Mouse (Mus musculus) E14TG2a.4 (cell line): Measurements from ENCODE around the gene Cxcl9.
A peak's percentile ranks its signal among the peaks of the same experiment; 100 is the strongest.

Experiments
- H3K27me3 ChIP-seq: 2 replicates; pipeline ENCODE4 v1.6.1; 2014; ENCODE audit warnings: low read length, control low read depth; ENCODE audit not compliant: insufficient read depth
- H3K36me3 ChIP-seq: 2 replicates; pipeline ENCODE4 v1.6.1; 2014; ENCODE audit warnings: low read length, control low read depth; ENCODE audit not compliant: insufficient read depth
- H3K4me1 ChIP-seq: replicated peaks from 2 replicates; pipeline ENCODE4 v1.6.1; 2014; ENCODE audit warnings: low read depth, low read length, control low read depth
- H3K4me3 ChIP-seq: replicated peaks from 2 replicates; pipeline ENCODE4 v1.5.1; 2014; ENCODE audit warnings: mild to moderate bottlenecking, low read length
- H3K9me3 ChIP-seq: 2 replicates; pipeline ENCODE4 v1.6.1; 2014; ENCODE audit warnings: low read length, control low read depth
- CTCF ChIP-seq: conservative IDR thresholded peaks from 2 replicates; pipeline ENCODE4 v1.5.1; 2014; ENCODE audit warnings: low read length
- NANOG ChIP-seq: IDR thresholded peaks from 2 replicates; pipeline ENCODE4 v1.6.1; 2014; ENCODE audit warnings: borderline replicate concordance, low read length, mixed read lengths
- POU5F1 ChIP-seq: IDR thresholded peaks from 2 replicates; pipeline ENCODE4 v1.6.1; 2014; ENCODE audit warnings: low read length, borderline replicate concordance

The Cxcl9 gene

GRCm38 (mm10) chr5:92327929-92328328 lies at the start of gene Cxcl9:
Gene Cxcl9, minus strand, starts transcription at chr5:92328079.
- peaks cover 14% of the 10 kb centered on the region for H3K27me3 ChIP-seq
- peaks cover 20% of the 10 kb centered on the region for H3K4me1 ChIP-seq
- TF ChIP-seq POU5F1 (no peak), CTCF (no peak), NANOG (no peak)
- H3K9me3 ChIP-seq = peaks cover 7% of the 10 kb centered on the region; the same call in 1 of the 2 replicates
- no peaks in the 10 kb centered on the region for H3K36me3 ChIP-seq
- no peak within 1 kb of the TSS for H3K4me3 ChIP-seq

- no peaks in the 10 kb centered on the region for H3K9me3 ChIP-seq
- H3K27me3 ChIP-seq = peaks cover 18% of the 10 kb centered on the region
- no peaks in the 10 kb centered on the region for H3K36me3 ChIP-seq
- TF ChIP-seq CTCF (no peak), NANOG (no peak)
- H3K4me1 ChIP-seq = peaks cover 11% of the 10 kb centered on the region; the same call in 1 of the 2 replicates
- no peak overlapping the region for H3K4me3 ChIP-seq
These were observed 49.0 kb upstream of the Cxcl9 start for GRCm38 (mm10) chr5:92376795-92377405.

GRCm38 (mm10) chr5:92375368-92375767 lies 47.5 kb upstream of the Cxcl9 start:
- Histone ChIP-seq H3K4me1 (peaks cover 12% of the 10 kb centered on the region), H3K27me3 (peaks cover 21% of the 10 kb centered on the region), H3K4me3 (no peak overlapping the region), H3K9me3 (no peaks in the 10 kb centered on the region), H3K36me3 (no peaks in the 10 kb centered on the region)
- TF ChIP-seq CTCF (no peak), NANOG (no peak), POU5F1 (no peak)

- H3K27me3 ChIP-seq = peaks cover 21% of the 10 kb centered on the region
- no peaks in the 10 kb centered on the region for H3K36me3 ChIP-seq
- no peaks in the 10 kb centered on the region for H3K9me3 ChIP-seq
- H3K4me1 ChIP-seq = peaks cover 12% of the 10 kb centered on the region
- H3K4me3 ChIP-seq = no peak overlapping the region
- TF ChIP-seq CTCF (no peak), POU5F1 (no peak), NANOG (no peak)
These were observed 46.9 kb upstream of the Cxcl9 start for GRCm38 (mm10) chr5:92374721-92375142.

GRCm38 (mm10) chr5:92372605-92373004 lies 44.7 kb upstream of the Cxcl9 start:
- Histone ChIP-seq H3K36me3 (no peaks in the 10 kb centered on the region), H3K4me1 (peaks cover 12% of the 10 kb centered on the region), H3K4me3 (no peak overlapping the region), H3K27me3 (peaks cover 24% of the 10 kb centered on the region), H3K9me3 (no peaks in the 10 kb centered on the region)
- TF ChIP-seq POU5F1 (no peak), NANOG (no peak), CTCF (no peak)

- no peaks in the 10 kb centered on the region for H3K9me3 ChIP-seq
- H3K4me3 ChIP-seq = 0 out of 2 replicates have a peak overlapping the region, but pooled peaks have one; percentile 32
- TF ChIP-seq NANOG (no peak), CTCF (no peak)
- H3K27me3 ChIP-seq = peaks cover 24% of the 10 kb centered on the region
- H3K36me3 ChIP-seq = no peaks in the 10 kb centered on the region
- H3K4me1 ChIP-seq = peaks cover 7% of the 10 kb centered on the region
These were observed 43.6 kb upstream of the Cxcl9 start for GRCm38 (mm10) chr5:92371361-92371976.

- TF ChIP-seq POU5F1 = no peak
- no peak for TF ChIP-seq NANOG
- TF ChIP-seq CTCF = no peak
- peaks cover 7% of the 10 kb centered on the region for H3K4me1 ChIP-seq
- 0 out of 2 replicates have a peak overlapping the region, but pooled peaks have one; percentile 32 for H3K4me3 ChIP-seq
- no peaks in the 10 kb centered on the region for H3K36me3 ChIP-seq
- H3K27me3 ChIP-seq = peaks cover 21% of the 10 kb centered on the region
- no peaks in the 10 kb centered on the region for H3K9me3 ChIP-seq
These were observed 43.0 kb upstream of the Cxcl9 start for GRCm38 (mm10) chr5:92370891-92371290.

GRCm38 (mm10) chr5:92370392-92370791 lies 42.5 kb upstream of the Cxcl9 start:
- Histone ChIP-seq H3K4me1 (peaks cover 7% of the 10 kb centered on the region), H3K9me3 (no peaks in the 10 kb centered on the region), H3K36me3 (no peaks in the 10 kb centered on the region), H3K27me3 (peaks cover 18% of the 10 kb centered on the region), H3K4me3 (no peak overlapping the region)
- no peak for TF ChIP-seq NANOG
- TF ChIP-seq POU5F1 = no peak
- TF ChIP-seq CTCF = no peak
